Mouse (Mus musculus): ENCODE results near the gene Plekhm3.

- TF ChIP-seq CTCF (IDR thresholded peaks at IDR 0.05; ENCODE audit: control insufficient read depth, insufficient read depth, insufficient replicate concordance, low read depth, low read length) = no peak
- TF ChIP-seq POLR2A (IDR thresholded peaks at IDR 0.05; ENCODE audit: control insufficient read depth, low read depth, low read length) = no peak
These were observed 81.5 kb downstream of the Plekhm3 start for GRCm38 (mm10) chr1:64875156-64875555.

All from testis, adult 2 months (tissue).